Comparison of ENCODE assay signal across 13 mouse cellular contexts in the genomic region with DNA sequence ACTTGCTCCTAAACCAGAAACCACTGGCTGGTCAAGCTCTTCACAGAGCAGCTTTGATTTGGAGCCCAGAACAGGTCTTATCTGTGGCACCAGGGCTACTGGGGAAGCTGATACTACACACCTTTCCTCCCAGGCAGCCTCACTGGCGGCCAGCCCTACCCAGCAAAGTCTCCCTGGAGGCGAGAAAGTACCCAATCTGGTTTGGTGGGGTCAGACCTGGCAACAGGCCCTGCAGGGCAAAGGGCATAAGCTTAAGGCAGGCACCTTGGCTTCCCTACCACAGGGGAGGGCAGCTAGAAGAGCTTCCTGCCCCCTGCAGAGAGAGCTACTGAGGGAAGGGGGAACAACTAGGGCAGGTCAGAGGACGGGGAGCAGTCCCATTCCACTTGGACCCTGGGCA. TPM values are rescaled to one million over a fixed set of nuclear protein-coding genes. Genes with fewer than 3 reads are reported as not detected.
DNase-seq lines count a peak whose midpoint lies in the region; ATAC-seq and TF ChIP-seq lines count a peak whose summit lies in the region.
"Had no signal": no experiment of that assay in that cellular context is flagged by ENCODE, and none has a peak within 500 bp of the region (broad histone marks: within the 10 kb centered on the region; RNA-seq: fewer than 3 reads in every experiment).

No protein-coding gene starts in this region.

- intact Hi-C loops in gastrocnemius, adult 2 months (cut with DNase I), result no loop called here

- H3K9ac ChIP-seq in CH12.LX (ENCODE audit: insufficient read depth, low read depth), result no peak overlapping the region
- H3K9ac ChIP-seq in kidney, postnatal 0 days (ENCODE audit: low read depth, low read length), result no peak overlapping the region
- H3K9ac ChIP-seq in midbrain, postnatal 0 days (replicated peaks; ENCODE audit: low read length, poor library complexity, severe bottlenecking), result no peak overlapping the region

- no peak overlapping the region for H3K4me3 ChIP-seq in CH12.LX (replicated peaks in 1 of 3; ENCODE audit: low read depth in 2 of 3, low read length in 2 of 3, poor library complexity in 1 of 3)
- H3K4me3 ChIP-seq in kidney, postnatal 0 days (replicated peaks; ENCODE audit: low read depth, low read length), result no peak overlapping the region
- H3K4me3 ChIP-seq in midbrain, postnatal 0 days (ENCODE audit: low read depth, low read length), result no peak overlapping the region
- no peak overlapping the region for H3K4me3 ChIP-seq in gastrocnemius, adult 2 months

- in situ Hi-C loops in CH12.LX (cut with MboI; ENCODE audit: low pct_ligation_motif_present, low pct_unique_long_range_greater_than_20kb, low sequenced_read_pairs), result no loop called here

- no peak for DNase-seq in CH12.LX (ENCODE audit: extremely low read depth)
- peak; percentile 83 for DNase-seq in adipocyte (ENCODE audit: low spot score)
- DNase-seq in kidney, postnatal 0 days (ENCODE audit: low spot score), result no peak
- peak; percentile 68 for DNase-seq in lung, postnatal 10 days
- DNase-seq in midbrain, postnatal 0 days (ENCODE audit: low spot score), result no peak
- DNase-seq in gastrocnemius, adult 2 months, result no peak
- no peak for DNase-seq in cerebellum, adult 11-12 months
- DNase-seq in thymus, postnatal 25 days, result no peak
- DNase-seq: right cerebral cortex, postnatal 25 days had no signal

- H3K79me2 ChIP-seq in CH12.LX (replicated peaks; ENCODE audit: control insufficient read depth, extremely low read depth, insufficient read depth, poor library complexity, severe bottlenecking), result no peaks in the 10 kb centered on the region

- dilution Hi-C loops in CH12.LX (cut with MboI; ENCODE audit: extremely low pct_ligation_motif_present, extremely low pct_unique_long_range_greater_than_20kb, low sequenced_read_pairs), result no loop called here

- 26% methylated on average over 3 of the region's 3 CpGs for WGBS in kidney, postnatal 0 days
- 21% methylated on average over 3 of the region's 3 CpGs for WGBS in midbrain, postnatal 0 days

- TF ChIP-seq CTCF in CH12.LX (conservative IDR thresholded peaks at IDR 0.05 in 1 of 2, IDR thresholded peaks at IDR 0.05 in 1 of 2; ENCODE audit: low read depth in 2 of 2, low read length in 2 of 2), result no peak
- no peak for TF ChIP-seq CTCF in kidney, postnatal 0 days (IDR thresholded peaks at IDR 0.05; ENCODE audit: low read depth)
- no peak for TF ChIP-seq CTCF in midbrain, postnatal 0 days (IDR thresholded peaks at IDR 0.05)
- TF ChIP-seq CTCF in gastrocnemius, adult 2 months (IDR thresholded peaks at IDR 0.05), result no peak

- H3K27me3 ChIP-seq in CH12.LX (replicated peaks), result no peaks in the 10 kb centered on the region
- H3K27me3 ChIP-seq in kidney, postnatal 0 days (ENCODE audit: insufficient read depth, low read length), result no peaks in the 10 kb centered on the region
- no peaks in the 10 kb centered on the region for H3K27me3 ChIP-seq in midbrain, postnatal 0 days (ENCODE audit: insufficient read depth, low read length)

- peak; percentile 35; the same call in 1 of the 2 replicates for TF ChIP-seq POLR2A in CH12.LX (IDR thresholded peaks at IDR 0.05; ENCODE audit: low read depth, low read length)

- no peaks in the 10 kb centered on the region for H3K9me3 ChIP-seq in CH12.LX (replicated peaks; ENCODE audit: low read length)
- no peaks in the 10 kb centered on the region for H3K9me3 ChIP-seq in kidney, postnatal 0 days (replicated peaks; ENCODE audit: low read length)
- no peaks in the 10 kb centered on the region for H3K9me3 ChIP-seq in midbrain, postnatal 0 days (ENCODE audit: low read length)
- H3K9me3 ChIP-seq: G1E had no signal

- no peak for TF ChIP-seq EP300 in CH12.LX (IDR thresholded peaks at IDR 0.05; ENCODE audit: low read length)

- TF ChIP-seq RAD21 in CH12.LX (IDR thresholded peaks at IDR 0.05; ENCODE audit: low read depth, low read length), result no peak

- no peak overlapping the region for H3K27ac ChIP-seq in CH12.LX (ENCODE audit: insufficient read depth, low read depth)
- H3K27ac ChIP-seq in kidney, postnatal 0 days, result peak overlapping the region; percentile 15
- H3K27ac ChIP-seq in midbrain, postnatal 0 days (ENCODE audit: low read depth, low read length), result no peak overlapping the region
- H3K27ac ChIP-seq in gastrocnemius, adult 2 months, result no peak overlapping the region
- H3K27ac ChIP-seq: macrophage had no signal

- no peak overlapping the region for H3K4me2 ChIP-seq in CH12.LX (ENCODE audit: insufficient read depth, low read depth, poor library complexity, severe bottlenecking)
- H3K4me2 ChIP-seq in kidney, postnatal 0 days (ENCODE audit: low read length), result no peak overlapping the region
- no peak overlapping the region for H3K4me2 ChIP-seq in midbrain, postnatal 0 days (ENCODE audit: low read depth, low read length, poor library complexity, severe bottlenecking)

- H3K36me3 ChIP-seq in CH12.LX (replicated peaks in 1 of 2; ENCODE audit: control insufficient read depth in 1 of 2, insufficient read depth in 1 of 2, low read length in 1 of 2), result peaks cover 32 to 46% of the 10 kb centered on the region in 2 experiments
- peaks cover 33% of the 10 kb centered on the region for H3K36me3 ChIP-seq in kidney, postnatal 0 days (ENCODE audit: insufficient read depth, low read length)
- peaks cover 36% of the 10 kb centered on the region for H3K36me3 ChIP-seq in midbrain, postnatal 0 days (ENCODE audit: insufficient read depth, low read length)

- H3K4me1 ChIP-seq in CH12.LX (ENCODE audit: control insufficient read depth in 1 of 2, insufficient read depth in 2 of 2), result no peaks in the 10 kb centered on the region
- H3K4me1 ChIP-seq in kidney, postnatal 0 days (replicated peaks; ENCODE audit: insufficient read depth, low read length), result no peaks in the 10 kb centered on the region
- H3K4me1 ChIP-seq in midbrain, postnatal 0 days (ENCODE audit: insufficient read depth, low read length), result no peaks in the 10 kb centered on the region

- ATAC-seq in kidney, postnatal 0 days (replicated peaks; ENCODE audit: low FRiP score, low read depth), result peak; percentile 76
- no peak for ATAC-seq in midbrain, postnatal 0 days (ENCODE audit: low FRiP score)
- ATAC-seq: forebrain, embryonic 16.5 days had no signal

TF ChIP-seq in CH12.LX, 34 proteins besides CTCF, POLR2A, EP300 and RAD21:
- peak; percentile 41; the same call in 1 of the 2 replicates for TF ChIP-seq CHD2 (IDR thresholded peaks at IDR 0.05; ENCODE audit: low read length)
- TF ChIP-seq ZC3H11A (IDR thresholded peaks at IDR 0.05; ENCODE audit: low read depth, low read length), result no peak
- 0 out of 2 replicates have a peak, but pooled peaks have one; percentile 67 for TF ChIP-seq POLR2AphosphoS2 (IDR thresholded peaks at IDR 0.05; ENCODE audit: low read depth, low read length)

RNA-seq across cellular contexts. Expression of gene Slc25a10, which starts 8.7 kb away (rescaled TPM):
- total RNA-seq in CH12.LX (2012; rRNA removed), result 32.9 and 48.5 TPM in 2 replicates
- total RNA-seq in CH12.LX (2014; rRNA removed), result 29.5 and 34.6 TPM in 2 replicates
- polyA plus RNA-seq in CH12.LX (2012; ENCODE audit: insufficient read length, low read depth), result 43.4 and 45.9 TPM in 2 replicates
- 121 and 132 TPM in 2 replicates for polyA plus RNA-seq in kidney, postnatal 0 days (2015; fragmentation: Nextera tagmentation; extraction: Ambion mirVana)
- 28.4 and 30.1 TPM in 2 replicates for total RNA-seq in midbrain, postnatal 0 days (2014; rRNA removed)
- 19.8 and 21.4 TPM in 2 replicates for polyA plus RNA-seq in midbrain, postnatal 0 days (2015; fragmentation: Nextera tagmentation; extraction: Ambion mirVana)
- 1 to 10 TPM; 2.8 to 4.1 TPM for total RNA-seq in gastrocnemius, adult 2 months (2021)

RNA-seq across cellular contexts. Expression of gene Mrpl12, which starts 15.9 kb away (rescaled TPM):
- total RNA-seq in CH12.LX (2012; rRNA removed), result 267 and 336 TPM in 2 replicates
- total RNA-seq in CH12.LX (2014; rRNA removed), result 47.5 and 60.3 TPM in 2 replicates
- 341 and 363 TPM in 2 replicates for polyA plus RNA-seq in CH12.LX (2012; ENCODE audit: insufficient read length, low read depth)
- polyA plus RNA-seq in kidney, postnatal 0 days (2015; fragmentation: Nextera tagmentation; extraction: Ambion mirVana), result 218 and 224 TPM in 2 replicates
- total RNA-seq in midbrain, postnatal 0 days (2014; rRNA removed), result 39.2 and 42.7 TPM in 2 replicates
- polyA plus RNA-seq in midbrain, postnatal 0 days (2015; fragmentation: Nextera tagmentation; extraction: Ambion mirVana), result 147 TPM in 2 replicates
- 100 to 1,000 TPM; 120 to 177 TPM for total RNA-seq in gastrocnemius, adult 2 months (2021)

RNA-seq across cellular contexts. Expression of gene Gcgr, which starts 30.1 kb away (rescaled TPM):
- total RNA-seq in CH12.LX (2012; rRNA removed) (0.13 TPM in 1 of 2 replicates, not detected in the other), CH12.LX (2014; rRNA removed) (0.09 and 0.16 TPM in 2 replicates)
- polyA plus RNA-seq in CH12.LX (2012; ENCODE audit: insufficient read length, low read depth), result 0.20 TPM in 1 of 2 replicates, not detected in the other
- 6.6 and 7.0 TPM in 2 replicates for polyA plus RNA-seq in kidney, postnatal 0 days (2015; fragmentation: Nextera tagmentation; extraction: Ambion mirVana)
- 0.60 TPM in 1 of 2 replicates, not detected in the other for total RNA-seq in midbrain, postnatal 0 days (2014; rRNA removed)
- polyA plus RNA-seq in midbrain, postnatal 0 days (2015; fragmentation: Nextera tagmentation; extraction: Ambion mirVana), result 0.17 and 0.21 TPM in 2 replicates
- total RNA-seq in gastrocnemius, adult 2 months (2021), result under 1 TPM in 1 of 2 experiments, not detected in 1; 0.33 TPM
- total RNA-seq: common myeloid progenitor, adult 5-6 weeks; G1E had no signal
- polyA plus RNA-seq: forebrain, embryonic 16.5 days; G1E had no signal

RNA-seq across cellular contexts. Expression of gene Arl16, which starts 33.0 kb away (rescaled TPM):
- total RNA-seq in CH12.LX (2012; rRNA removed), result 24.8 and 26.1 TPM in 2 replicates
- total RNA-seq in CH12.LX (2014; rRNA removed), result 34.6 and 42.6 TPM in 2 replicates
- 19.8 and 22.8 TPM in 2 replicates for polyA plus RNA-seq in CH12.LX (2012; ENCODE audit: insufficient read length, low read depth)
- polyA plus RNA-seq in kidney, postnatal 0 days (2015; fragmentation: Nextera tagmentation; extraction: Ambion mirVana), result 32.7 and 35.1 TPM in 2 replicates
- 62.8 and 72.6 TPM in 2 replicates for total RNA-seq in midbrain, postnatal 0 days (2014; rRNA removed)
- polyA plus RNA-seq in midbrain, postnatal 0 days (2015; fragmentation: Nextera tagmentation; extraction: Ambion mirVana), result 65.7 and 73.0 TPM in 2 replicates
- 1 to 10 TPM; 5.6 to 6.3 TPM for total RNA-seq in gastrocnemius, adult 2 months (2021)

RNA-seq across cellular contexts. Expression of gene Ccdc137, which starts 42.4 kb away (rescaled TPM):
- 30.1 and 43.9 TPM in 2 replicates for total RNA-seq in CH12.LX (2012; rRNA removed)
- total RNA-seq in CH12.LX (2014; rRNA removed), result 54.6 and 61.1 TPM in 2 replicates
- polyA plus RNA-seq in CH12.LX (2012; ENCODE audit: insufficient read length, low read depth), result 70.4 and 104 TPM in 2 replicates
- 26.3 and 29.5 TPM in 2 replicates for polyA plus RNA-seq in kidney, postnatal 0 days (2015; fragmentation: Nextera tagmentation; extraction: Ambion mirVana)
- total RNA-seq in midbrain, postnatal 0 days (2014; rRNA removed), result 14.8 and 18.2 TPM in 2 replicates
- polyA plus RNA-seq in midbrain, postnatal 0 days (2015; fragmentation: Nextera tagmentation; extraction: Ambion mirVana), result 17.0 and 19.8 TPM in 2 replicates
- total RNA-seq in gastrocnemius, adult 2 months (2021), result 1 to 10 TPM; 5.2 to 7.2 TPM

Comparison
In these comparisons a context has a peak if more than half of its experiments do, and no peak if none do; other contexts are left out.
1. DNase-seq: peak in adipocyte (single experiment) and lung, postnatal 10 days (single experiment); none in CH12.LX (single experiment), kidney, postnatal 0 days (single experiment), midbrain, postnatal 0 days (single experiment), gastrocnemius, adult 2 months (single experiment), cerebellum, adult 11-12 months (single experiment) and thymus, postnatal 25 days (single experiment).